In the genomic region with DNA sequence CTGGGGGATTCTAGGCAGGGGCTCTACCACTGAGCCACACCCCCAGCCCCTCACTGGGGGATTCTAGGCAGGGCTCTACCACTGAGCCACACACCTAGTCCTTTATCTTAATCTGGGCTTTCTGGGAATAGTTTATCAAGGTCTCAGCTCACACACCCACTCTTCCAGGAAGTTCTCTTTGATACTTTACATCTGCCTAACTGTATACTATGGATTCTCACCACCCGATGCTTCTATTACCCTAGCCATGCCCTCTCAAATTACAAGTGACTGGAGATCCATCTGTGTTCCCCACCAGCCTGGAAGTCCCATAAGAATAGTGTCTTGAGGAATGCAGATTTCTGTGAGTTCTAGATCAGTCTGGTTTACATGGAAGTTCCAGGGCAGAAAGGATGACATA, we compare ENCODE assay signal across 15 mouse cellular contexts.
"Had no signal": no experiment of that assay in that cellular context is flagged by ENCODE, and none has a peak within 500 bp of the region (broad histone marks: within the 10 kb centered on the region; RNA-seq: fewer than 3 reads in every experiment).

No protein-coding gene starts in this region.

- DNase-seq: kidney, adult 18-20 months; kidney, postnatal 10 days; left cerebral cortex, postnatal 4 days; lung, postnatal 14 days; right cerebral cortex, adult 18-20 months; right cerebral cortex, postnatal 25 days; thymus, adult 18-20 months; thymus, postnatal 25 days had no signal

- H3K4me3 ChIP-seq: limb, embryonic 13.5 days; lung, embryonic 15.5 days; megakaryocyte, embryonic 14.5 days; neural tube, embryonic 13.5 days had no signal

- H3K9ac ChIP-seq: lung, embryonic 15.5 days; neural tube, embryonic 13.5 days had no signal

- ATAC-seq: midbrain, embryonic 16.5 days had no signal

- H3K27ac ChIP-seq: limb, embryonic 13.5 days; lung, embryonic 15.5 days; macrophage; neural tube, embryonic 13.5 days had no signal

- H3K4me2 ChIP-seq: limb, embryonic 13.5 days; lung, embryonic 15.5 days; midbrain, embryonic 11.5 days; neural tube, embryonic 13.5 days had no signal

- H3K27me3 ChIP-seq: limb, embryonic 13.5 days; lung, embryonic 15.5 days; megakaryocyte, embryonic 14.5 days; neural tube, embryonic 13.5 days had no signal

- H3K9me3 ChIP-seq: limb, embryonic 13.5 days; lung, embryonic 15.5 days; megakaryocyte, embryonic 14.5 days; neural tube, embryonic 13.5 days had no signal
